In the genomic region with DNA sequence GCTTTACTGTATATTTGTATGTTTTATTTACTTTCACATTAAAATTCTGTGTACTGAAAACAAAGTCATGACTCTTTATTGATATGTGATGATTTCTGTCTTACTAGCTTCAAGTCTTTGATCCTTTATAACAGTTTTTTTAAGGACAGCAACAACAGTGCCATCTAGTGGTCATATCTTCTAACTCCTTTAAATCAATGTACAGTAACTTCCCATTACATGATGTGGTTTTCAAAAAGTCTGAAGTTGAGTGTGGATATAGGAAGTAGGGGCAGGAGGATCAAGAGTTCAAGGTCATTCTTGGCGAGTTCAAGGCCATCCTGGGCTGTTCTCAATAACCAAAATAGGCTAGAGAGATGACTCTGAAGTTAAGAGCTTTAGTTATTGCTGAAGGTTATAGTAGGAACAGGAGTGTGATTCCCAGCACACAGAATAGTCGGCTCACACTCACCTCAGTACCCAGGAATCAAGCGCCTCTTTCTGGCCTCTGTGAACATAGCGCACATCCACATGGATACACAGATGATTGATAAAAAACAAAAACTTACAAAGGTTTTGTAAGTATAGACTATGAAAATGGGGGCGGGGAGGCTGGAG, we compare ENCODE assay signal across 9 mouse cellular contexts. TPM values are rescaled to one million over a fixed set of nuclear protein-coding genes. Genes with fewer than 3 reads are reported as not detected.
DNase-seq lines count a peak whose midpoint lies in the region; ATAC-seq and TF ChIP-seq lines count a peak whose summit lies in the region.
"Had no signal": no experiment of that assay in that cellular context is flagged by ENCODE, and none has a peak within 500 bp of the region (broad histone marks: within the 10 kb centered on the region; RNA-seq: fewer than 3 reads in every experiment).

No protein-coding gene starts in this region.

- TF ChIP-seq POLR2A in liver, adult 2 months (IDR thresholded peaks at IDR 0.05; ENCODE audit: extremely low read depth, insufficient read depth, low read length) = no peak

- peak; percentile 68 for TF ChIP-seq CTCF in liver, adult 2 months (IDR thresholded peaks at IDR 0.05; ENCODE audit: low read depth, low read length)
- peak; percentile 92 for TF ChIP-seq CTCF in stomach, postnatal 0 days (IDR thresholded peaks at IDR 0.05; ENCODE audit: low read depth)

- TF ChIP-seq EP300 in stomach, postnatal 0 days (optimal IDR thresholded peaks at IDR 0.05) = no peak

- 0 out of 2 replicates have a peak, but pooled peaks have one; percentile 44 for ATAC-seq in embryonic facial prominence, embryonic 11.5 days (replicated peaks; ENCODE audit: insufficient number of reproducible peaks, low FRiP score, low TSS enrichment, low read depth)
- ATAC-seq in intestine, embryonic 14.5 days (replicated peaks; ENCODE audit: low FRiP score, low TSS enrichment, low read depth) = 0 out of 2 replicates have a peak, but pooled peaks have one; percentile 33
- no peak for ATAC-seq in stomach, postnatal 0 days (ENCODE audit: low FRiP score, low TSS enrichment)

- H3K79me2 ChIP-seq in liver, adult 2 months (ENCODE audit: control insufficient read depth, insufficient read depth, low read length) = no peaks in the 10 kb centered on the region

- no peak overlapping the region for H3K4me2 ChIP-seq in embryonic facial prominence, embryonic 11.5 days (ENCODE audit: low read depth, low read length)
- no peak overlapping the region for H3K4me2 ChIP-seq in intestine, embryonic 14.5 days (ENCODE audit: low read length)
- no peak overlapping the region for H3K4me2 ChIP-seq in stomach, postnatal 0 days (replicated peaks; ENCODE audit: low read depth)
- H3K4me2 ChIP-seq: limb, embryonic 13.5 days had no signal

- H3K4me1 ChIP-seq in embryonic facial prominence, embryonic 11.5 days (ENCODE audit: control insufficient read depth, insufficient read depth, low read length) = no peaks in the 10 kb centered on the region
- H3K4me1 ChIP-seq in embryonic facial prominence, embryonic 10.5 days = no peaks in the 10 kb centered on the region
- no peaks in the 10 kb centered on the region for H3K4me1 ChIP-seq in liver, adult 2 months (ENCODE audit: control insufficient read depth, insufficient read depth, low read length)
- no peaks in the 10 kb centered on the region for H3K4me1 ChIP-seq in intestine, embryonic 14.5 days (replicated peaks; ENCODE audit: control insufficient read depth, insufficient read depth, low read length)
- H3K4me1 ChIP-seq in stomach, postnatal 0 days (replicated peaks; ENCODE audit: control insufficient read depth, insufficient read depth) = no peaks in the 10 kb centered on the region
- H3K4me1 ChIP-seq: limb, embryonic 13.5 days had no signal

- H3K36me3 ChIP-seq in embryonic facial prominence, embryonic 11.5 days (replicated peaks; ENCODE audit: control insufficient read depth, insufficient read depth, low read depth, low read length) = peaks cover 5% of the 10 kb centered on the region; the same call in 1 of the 2 replicates
- H3K36me3 ChIP-seq in embryonic facial prominence, embryonic 10.5 days (replicated peaks) = peaks cover 45% of the 10 kb centered on the region
- H3K36me3 ChIP-seq in liver, adult 2 months (ENCODE audit: control insufficient read depth, insufficient read depth, low read length) = peaks cover 3% of the 10 kb centered on the region
- H3K36me3 ChIP-seq in intestine, embryonic 14.5 days (ENCODE audit: control insufficient read depth, insufficient read depth, low read length) = peaks cover 20% of the 10 kb centered on the region
- H3K36me3 ChIP-seq in stomach, postnatal 0 days (ENCODE audit: control insufficient read depth, insufficient read depth, low read length) = no peaks in the 10 kb centered on the region

- 83% methylated on average over 5 of the region's 5 CpGs for WGBS in embryonic facial prominence, embryonic 11.5 days
- WGBS in embryonic facial prominence, embryonic 10.5 days = 83% methylated on average over 5 of the region's 5 CpGs
- 75% methylated on average over 5 of the region's 5 CpGs for WGBS in liver, adult 2 months
- WGBS in intestine, embryonic 14.5 days = 82% methylated on average over 5 of the region's 5 CpGs
- 80% methylated on average over 5 of the region's 5 CpGs for WGBS in stomach, postnatal 0 days

- H3K4me3 ChIP-seq in embryonic facial prominence, embryonic 11.5 days (ENCODE audit: low read depth, low read length) = no peak overlapping the region
- H3K4me3 ChIP-seq in embryonic facial prominence, embryonic 10.5 days = no peak overlapping the region
- no peak overlapping the region for H3K4me3 ChIP-seq in liver, adult 2 months (ENCODE audit: insufficient read depth, low read depth, low read length)
- no peak overlapping the region for H3K4me3 ChIP-seq in intestine, embryonic 14.5 days (ENCODE audit: low read depth, low read length)
- H3K4me3 ChIP-seq in stomach, postnatal 0 days (ENCODE audit: low read depth, low read length) = no peak overlapping the region
- H3K4me3 ChIP-seq: limb, embryonic 13.5 days had no signal

- no peaks in the 10 kb centered on the region for H3K9me3 ChIP-seq in embryonic facial prominence, embryonic 11.5 days (replicated peaks; ENCODE audit: control insufficient read depth, low read length)
- H3K9me3 ChIP-seq in embryonic facial prominence, embryonic 10.5 days = no peaks in the 10 kb centered on the region
- no peaks in the 10 kb centered on the region for H3K9me3 ChIP-seq in intestine, embryonic 14.5 days (ENCODE audit: control insufficient read depth, low read length)
- H3K9me3 ChIP-seq in stomach, postnatal 0 days (ENCODE audit: control insufficient read depth, low read length) = no peaks in the 10 kb centered on the region
- H3K9me3 ChIP-seq: limb, embryonic 13.5 days had no signal

- H3K9ac ChIP-seq in embryonic facial prominence, embryonic 11.5 days (replicated peaks; ENCODE audit: low read length) = no peak overlapping the region
- H3K9ac ChIP-seq in liver, adult 2 months (ENCODE audit: low read depth, low read length) = no peak overlapping the region
- no peak overlapping the region for H3K9ac ChIP-seq in intestine, embryonic 14.5 days (ENCODE audit: low read length)
- no peak overlapping the region for H3K9ac ChIP-seq in stomach, postnatal 0 days (ENCODE audit: low read length)
- H3K9ac ChIP-seq: limb, embryonic 13.5 days had no signal

- no peak overlapping the region for H3K27ac ChIP-seq in embryonic facial prominence, embryonic 11.5 days (replicated peaks; ENCODE audit: low read depth, low read length)
- no peak overlapping the region for H3K27ac ChIP-seq in embryonic facial prominence, embryonic 10.5 days (replicated peaks)
- no peak overlapping the region for H3K27ac ChIP-seq in liver, adult 2 months (replicated peaks; ENCODE audit: insufficient read depth, low read depth, low read length)
- no peak overlapping the region for H3K27ac ChIP-seq in intestine, embryonic 14.5 days (ENCODE audit: low read depth)
- H3K27ac ChIP-seq in stomach, postnatal 0 days (replicated peaks) = no peak overlapping the region
- H3K27ac ChIP-seq: limb, embryonic 13.5 days had no signal

- peak; percentile 85 for DNase-seq in embryonic facial prominence, embryonic 11.5 days (ENCODE audit: low spot score)
- no peak for DNase-seq in embryonic facial prominence, embryonic 10.5 days (ENCODE audit: low spot score)
- DNase-seq in liver, adult 2 months (ENCODE audit: extremely low read depth, low read depth, low spot score) = peak; percentile 77
- DNase-seq in liver = no peak
- DNase-seq in brain, embryonic 18.5 days (ENCODE audit: low read depth, low spot score) = peak; percentile 43
- DNase-seq in intestine, embryonic 14.5 days (ENCODE audit: low spot score) = no peak
- no peak for DNase-seq in stomach, postnatal 0 days (ENCODE audit: low spot score)
- no peak for DNase-seq in ovary, adult 18-20 months (ENCODE audit: low spot score)

- no peaks in the 10 kb centered on the region for H3K27me3 ChIP-seq in embryonic facial prominence, embryonic 11.5 days (ENCODE audit: control insufficient read depth, insufficient read depth, low read length)
- no peaks in the 10 kb centered on the region for H3K27me3 ChIP-seq in embryonic facial prominence, embryonic 10.5 days (replicated peaks; ENCODE audit: low read depth, poor library complexity, severe bottlenecking)
- H3K27me3 ChIP-seq in liver, adult 2 months (ENCODE audit: control insufficient read depth, insufficient read depth, low read length) = no peaks in the 10 kb centered on the region
- H3K27me3 ChIP-seq in intestine, embryonic 14.5 days (replicated peaks; ENCODE audit: control insufficient read depth, insufficient read depth, low read length) = no peaks in the 10 kb centered on the region
- H3K27me3 ChIP-seq in stomach, postnatal 0 days (ENCODE audit: control insufficient read depth, insufficient read depth, low read length) = no peaks in the 10 kb centered on the region
- H3K27me3 ChIP-seq: limb, embryonic 13.5 days had no signal

RNA-seq across cellular contexts. Expression of a gene that starts 6.9 kb away (rescaled TPM):
- 30.8 and 31.5 TPM in 2 replicates for polyA plus RNA-seq in embryonic facial prominence, embryonic 11.5 days (2014; fragmentation: Nextera tagmentation; extraction: Ambion mirVana)
- polyA plus RNA-seq in embryonic facial prominence, embryonic 10.5 days (2016; fragmentation: Nextera tagmentation; extraction: Ambion mirVana) = 25.9 and 27.1 TPM in 2 replicates
- total RNA-seq in liver, adult 2 months (2014; rRNA removed) = 67.3 and 67.5 TPM in 2 replicates
- polyA plus RNA-seq in liver, adult 2 months (2012; rRNA removed) = 39.0 and 54.9 TPM in 2 replicates
- 29.5 and 29.8 TPM in 2 replicates for polyA plus RNA-seq in intestine, embryonic 14.5 days (2014; fragmentation: Nextera tagmentation; extraction: Ambion mirVana)
- polyA plus RNA-seq in stomach, postnatal 0 days (2015; fragmentation: Nextera tagmentation; extraction: Ambion mirVana) = 19.1 and 21.5 TPM in 2 replicates

RNA-seq across cellular contexts. Expression of a gene that starts 36.9 kb away (rescaled TPM):
- polyA plus RNA-seq in embryonic facial prominence, embryonic 11.5 days (2014; fragmentation: Nextera tagmentation; extraction: Ambion mirVana) = 2.3 and 3.3 TPM in 2 replicates
- 1.6 and 1.7 TPM in 2 replicates for polyA plus RNA-seq in embryonic facial prominence, embryonic 10.5 days (2016; fragmentation: Nextera tagmentation; extraction: Ambion mirVana)
- 0.74 and 0.87 TPM in 2 replicates for total RNA-seq in liver, adult 2 months (2014; rRNA removed)
- polyA plus RNA-seq in liver, adult 2 months (2012; rRNA removed) = 1.2 and 1.4 TPM in 2 replicates
- polyA plus RNA-seq in intestine, embryonic 14.5 days (2014; fragmentation: Nextera tagmentation; extraction: Ambion mirVana) = 19.1 and 20.3 TPM in 2 replicates
- 14.7 and 15.4 TPM in 2 replicates for polyA plus RNA-seq in stomach, postnatal 0 days (2015; fragmentation: Nextera tagmentation; extraction: Ambion mirVana)

RNA-seq across cellular contexts. Expression of a gene that starts 46.4 kb away (rescaled TPM):
- polyA plus RNA-seq in embryonic facial prominence, embryonic 11.5 days (2014; fragmentation: Nextera tagmentation; extraction: Ambion mirVana) = 14.0 and 16.6 TPM in 2 replicates
- polyA plus RNA-seq in embryonic facial prominence, embryonic 10.5 days (2016; fragmentation: Nextera tagmentation; extraction: Ambion mirVana) = 14.6 and 16.7 TPM in 2 replicates
- 11.8 and 12.3 TPM in 2 replicates for total RNA-seq in liver, adult 2 months (2014; rRNA removed)
- 16.1 and 18.6 TPM in 2 replicates for polyA plus RNA-seq in liver, adult 2 months (2012; rRNA removed)
- 26.2 and 26.8 TPM in 2 replicates for polyA plus RNA-seq in intestine, embryonic 14.5 days (2014; fragmentation: Nextera tagmentation; extraction: Ambion mirVana)
- 28.6 and 30.5 TPM in 2 replicates for polyA plus RNA-seq in stomach, postnatal 0 days (2015; fragmentation: Nextera tagmentation; extraction: Ambion mirVana)

RNA-seq across cellular contexts. Expression of a gene that starts 46.4 kb away (rescaled TPM):
- 1.2 and 2.0 TPM in 2 replicates for polyA plus RNA-seq in embryonic facial prominence, embryonic 11.5 days (2014; fragmentation: Nextera tagmentation; extraction: Ambion mirVana)
- polyA plus RNA-seq in embryonic facial prominence, embryonic 10.5 days (2016; fragmentation: Nextera tagmentation; extraction: Ambion mirVana) = 0.63 and 0.92 TPM in 2 replicates
- 1.9 and 3.4 TPM in 2 replicates for total RNA-seq in liver, adult 2 months (2014; rRNA removed)
- 6.7 and 7.3 TPM in 2 replicates for polyA plus RNA-seq in liver, adult 2 months (2012; rRNA removed)
- 4.5 and 4.9 TPM in 2 replicates for polyA plus RNA-seq in intestine, embryonic 14.5 days (2014; fragmentation: Nextera tagmentation; extraction: Ambion mirVana)
- 3.5 and 3.7 TPM in 2 replicates for polyA plus RNA-seq in stomach, postnatal 0 days (2015; fragmentation: Nextera tagmentation; extraction: Ambion mirVana)

RNA-seq across cellular contexts. Expression of a gene that starts 47.5 kb away (rescaled TPM):
- 119 and 139 TPM in 2 replicates for polyA plus RNA-seq in embryonic facial prominence, embryonic 11.5 days (2014; fragmentation: Nextera tagmentation; extraction: Ambion mirVana)
- 67.5 and 73.2 TPM in 2 replicates for polyA plus RNA-seq in embryonic facial prominence, embryonic 10.5 days (2016; fragmentation: Nextera tagmentation; extraction: Ambion mirVana)
- total RNA-seq in liver, adult 2 months (2014; rRNA removed) = 13.2 and 15.7 TPM in 2 replicates
- polyA plus RNA-seq in liver, adult 2 months (2012; rRNA removed) = 1.8 and 2.8 TPM in 2 replicates
- 52.5 and 62.8 TPM in 2 replicates for polyA plus RNA-seq in intestine, embryonic 14.5 days (2014; fragmentation: Nextera tagmentation; extraction: Ambion mirVana)
- 31.4 and 33.5 TPM in 2 replicates for polyA plus RNA-seq in stomach, postnatal 0 days (2015; fragmentation: Nextera tagmentation; extraction: Ambion mirVana)

Comparison
In these comparisons a context has a peak if more than half of its experiments do, and no peak if none do; other contexts are left out.
1. DNase-seq: peak in embryonic facial prominence, embryonic 11.5 days (single experiment), liver, adult 2 months (single experiment) and brain, embryonic 18.5 days (single experiment); none in embryonic facial prominence, embryonic 10.5 days (single experiment), liver (single experiment), intestine, embryonic 14.5 days (single experiment), stomach, postnatal 0 days (single experiment) and ovary, adult 18-20 months (single experiment).